Mouse (Mus musculus) stomach, postnatal 0 days (tissue): ENCODE data around the gene Mafg.

ENCODE experiments used
- CTCF ChIP-seq: IDR thresholded peaks from 2 replicates; pipeline ENCODE4 v1.5.1; 2016; ENCODE audit warnings: antibody characterized with exemption, low read depth, mild to moderate bottlenecking, moderate library complexity
- EP300 ChIP-seq: optimal IDR thresholded peaks from 2 replicates; pipeline ENCODE3; 2016; ENCODE audit warnings: antibody characterized with exemption

DNA sequence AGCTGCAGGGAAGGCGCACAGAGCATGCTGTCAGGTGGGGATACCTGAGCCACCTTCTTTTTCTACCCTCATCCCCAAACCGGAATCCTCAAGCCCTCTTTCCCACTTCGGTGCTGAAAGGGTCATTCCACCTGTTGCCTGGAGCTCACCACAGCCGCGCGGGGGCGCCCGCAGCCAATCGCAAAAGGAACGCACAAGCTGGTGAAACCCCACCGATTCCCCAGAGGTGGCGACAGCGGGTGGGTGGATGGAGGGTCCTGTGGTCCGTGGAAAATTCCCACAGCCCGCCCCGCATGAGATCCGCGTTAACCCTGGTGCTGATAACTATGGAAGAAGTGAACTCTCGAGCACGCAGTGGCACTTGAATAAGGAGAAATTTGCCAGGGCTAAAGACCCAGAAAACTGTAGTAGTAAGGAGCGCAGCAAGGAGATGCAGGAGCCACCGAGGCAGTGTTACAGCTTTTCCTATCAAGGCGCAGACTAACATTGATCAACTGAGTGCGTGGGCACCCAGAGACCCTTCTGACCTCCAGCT is 25.5 kb upstream of the Mafg start:
- TF ChIP-seq CTCF (peak; percentile 95), EP300 (no peak)
